Mouse (Mus musculus): ENCODE results near the gene Vgll4. TPM values are rescaled to one million over a fixed set of nuclear protein-coding genes. Genes with fewer than 3 reads are reported as not detected.

The Vgll4 gene
- polyA plus RNA-seq, 1 experiment from 2014 or later: 152 TPM

DNA sequence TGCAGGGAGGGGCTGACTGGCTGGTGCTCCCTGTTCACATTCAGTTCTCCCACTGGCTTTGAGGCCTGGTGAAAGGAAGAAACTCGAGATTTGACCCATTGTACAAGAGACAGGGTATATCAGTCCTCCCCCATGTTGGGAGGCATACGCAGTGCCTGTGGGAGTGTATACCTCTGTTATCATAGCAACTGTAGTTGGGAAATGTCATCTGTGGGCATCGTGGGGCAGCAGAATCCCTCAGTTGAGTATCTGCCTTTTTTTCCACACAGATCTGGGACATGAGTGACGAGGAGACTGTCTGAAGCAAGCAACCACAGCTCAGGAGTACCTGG, 111.1 kb downstream of the Vgll4 start:
- H3K4me1 ChIP-seq (replicated peaks; ENCODE audit: control insufficient read depth, insufficient read depth, low read length): peaks cover 41% of the 10 kb centered on the region
- H3K9me3 ChIP-seq (ENCODE audit: control insufficient read depth, low read length): no peaks in the 10 kb centered on the region
- H3K4me2 ChIP-seq (ENCODE audit: low read depth, low read length): no peak overlapping the region
- no peaks in the 10 kb centered on the region for H3K27me3 ChIP-seq (ENCODE audit: control insufficient read depth, insufficient read depth, low read depth, low read length)
- H3K36me3 ChIP-seq (ENCODE audit: control insufficient read depth, insufficient read depth, low read length): peaks cover 32% of the 10 kb centered on the region
- ATAC-seq (ENCODE audit: low read depth): no peak
- no peak overlapping the region for H3K9ac ChIP-seq (ENCODE audit: low read length)
- no peak overlapping the region for H3K4me3 ChIP-seq (ENCODE audit: low read length)
- WGBS: 73% methylated on average over 4 of the region's 4 CpGs
- no peak overlapping the region for H3K27ac ChIP-seq (ENCODE audit: low read length)

DNA sequence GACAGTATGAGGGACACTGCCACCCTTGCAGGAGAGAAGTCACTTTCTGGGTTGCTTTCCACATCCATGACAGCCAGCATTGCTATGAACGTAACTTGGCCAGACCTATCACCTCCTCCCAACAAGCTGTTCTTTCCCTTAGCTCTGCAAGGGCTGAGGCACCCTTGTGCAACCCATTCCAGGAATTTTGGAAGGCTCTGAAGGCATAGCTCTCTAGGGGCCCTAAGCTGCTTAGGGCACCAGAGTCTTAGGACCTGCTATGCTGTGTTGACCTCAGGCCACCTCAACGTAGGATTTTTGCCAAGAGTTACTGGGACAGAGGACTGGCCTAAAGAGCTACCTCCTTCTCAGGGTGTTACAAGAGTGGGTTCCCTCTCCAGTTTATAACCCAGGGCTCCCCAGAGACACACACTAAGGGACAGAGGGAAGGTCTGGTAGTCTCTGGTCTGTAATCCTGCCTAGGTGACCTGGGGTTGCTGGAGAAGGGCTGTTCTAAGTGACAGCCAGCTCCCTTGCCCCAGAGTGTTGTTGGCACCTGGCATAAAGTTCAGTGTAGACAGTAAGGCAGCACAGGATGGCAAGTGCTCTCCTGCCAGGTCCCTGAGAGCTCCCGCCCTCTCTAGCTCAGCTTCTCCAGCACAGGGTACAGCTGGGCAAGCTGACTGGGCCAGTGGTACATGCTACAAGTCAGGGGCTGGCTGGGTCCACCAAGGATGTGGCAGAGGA, 111.6 kb downstream of the Vgll4 start:
- Histone ChIP-seq H3K9me3 (ENCODE audit: control insufficient read depth, low read length) (no peaks in the 10 kb centered on the region), H3K9ac (ENCODE audit: low read length) (no peak overlapping the region), H3K27ac (ENCODE audit: low read length) (no peak overlapping the region; the same call in 1 of the 2 replicates), H3K4me3 (ENCODE audit: low read length) (no peak overlapping the region), H3K36me3 (ENCODE audit: control insufficient read depth, insufficient read depth, low read length) (peaks cover 28% of the 10 kb centered on the region), H3K4me2 (ENCODE audit: low read depth, low read length) (no peak overlapping the region), H3K4me1 (replicated peaks; ENCODE audit: control insufficient read depth, insufficient read depth, low read length) (peaks cover 41% of the 10 kb centered on the region), H3K27me3 (ENCODE audit: control insufficient read depth, insufficient read depth, low read depth, low read length) (no peaks in the 10 kb centered on the region)
- WGBS: 66% methylated on average over 3 of the region's 3 CpGs
- ATAC-seq (ENCODE audit: low read depth): no peak

DNA sequence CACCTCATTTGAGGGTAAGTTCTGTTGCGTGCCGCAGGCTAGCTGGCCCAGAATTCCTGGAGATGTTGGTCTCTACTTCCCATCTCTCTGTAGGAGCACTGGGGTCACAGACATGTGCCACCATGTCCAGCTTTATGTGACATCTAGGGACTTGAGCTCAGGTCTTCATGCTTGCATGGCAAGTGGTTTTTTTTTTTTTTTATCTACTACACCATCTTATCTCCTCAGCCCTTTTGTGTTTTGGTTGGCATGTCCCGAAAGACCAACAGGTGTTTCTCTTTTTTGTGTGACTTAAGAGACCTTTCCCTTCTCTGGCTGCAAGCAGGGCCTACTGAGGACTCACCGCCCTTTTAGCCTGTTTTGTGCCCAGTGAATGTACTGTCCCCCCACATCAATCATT, 113.3 kb downstream of the Vgll4 start:
- no peak for ATAC-seq (ENCODE audit: low read depth)
- Histone ChIP-seq H3K36me3 (ENCODE audit: control insufficient read depth, insufficient read depth, low read length) (peaks cover 20% of the 10 kb centered on the region; the same call in 1 of the 2 replicates), H3K4me2 (ENCODE audit: low read depth, low read length) (no peak overlapping the region), H3K27ac (ENCODE audit: low read length) (no peak overlapping the region; the same call in none of the 2 replicates), H3K4me1 (replicated peaks; ENCODE audit: control insufficient read depth, insufficient read depth, low read length) (peaks cover 40% of the 10 kb centered on the region), H3K9ac (ENCODE audit: low read length) (no peak overlapping the region), H3K4me3 (ENCODE audit: low read length) (no peak overlapping the region), H3K9me3 (ENCODE audit: control insufficient read depth, low read length) (no peaks in the 10 kb centered on the region), H3K27me3 (ENCODE audit: control insufficient read depth, insufficient read depth, low read depth, low read length) (no peaks in the 10 kb centered on the region)
- WGBS: 57% methylated on average over 4 of the region's 4 CpGs

DNA sequence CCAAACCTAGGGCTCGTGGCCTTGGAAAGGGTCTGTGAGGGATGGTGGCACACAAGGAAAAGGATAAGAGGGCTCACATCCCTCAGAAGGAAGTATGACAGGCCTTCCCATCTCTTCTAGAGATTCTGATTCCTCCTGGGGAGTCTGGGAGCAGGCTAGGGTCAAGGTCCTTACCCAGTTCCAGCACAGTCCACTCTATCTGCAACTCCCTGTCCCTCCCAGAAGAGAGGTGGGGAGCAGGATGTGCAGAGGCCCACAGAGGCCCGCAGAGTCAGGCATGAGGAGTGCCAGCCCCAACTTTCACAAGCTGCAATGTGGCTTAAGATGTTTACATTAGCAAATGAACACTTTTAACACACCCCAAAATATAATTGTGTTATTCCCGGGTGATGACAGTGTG, 114.2 kb downstream of the Vgll4 start:
- ATAC-seq (ENCODE audit: low read depth): no peak
- 27% methylated on average over 3 of the region's 3 CpGs for WGBS
- Histone ChIP-seq H3K4me1 (replicated peaks; ENCODE audit: control insufficient read depth, insufficient read depth, low read length) (peaks cover 31% of the 10 kb centered on the region), H3K9ac (ENCODE audit: low read length) (no peak overlapping the region), H3K9me3 (ENCODE audit: control insufficient read depth, low read length) (no peaks in the 10 kb centered on the region), H3K27me3 (ENCODE audit: control insufficient read depth, insufficient read depth, low read depth, low read length) (no peaks in the 10 kb centered on the region), H3K27ac (ENCODE audit: low read length) (no peak overlapping the region; the same call in 1 of the 2 replicates), H3K36me3 (ENCODE audit: control insufficient read depth, insufficient read depth, low read length) (peaks cover 15% of the 10 kb centered on the region; the same call in 1 of the 2 replicates), H3K4me3 (ENCODE audit: low read length) (no peak overlapping the region), H3K4me2 (ENCODE audit: low read depth, low read length) (no peak overlapping the region)

DNA sequence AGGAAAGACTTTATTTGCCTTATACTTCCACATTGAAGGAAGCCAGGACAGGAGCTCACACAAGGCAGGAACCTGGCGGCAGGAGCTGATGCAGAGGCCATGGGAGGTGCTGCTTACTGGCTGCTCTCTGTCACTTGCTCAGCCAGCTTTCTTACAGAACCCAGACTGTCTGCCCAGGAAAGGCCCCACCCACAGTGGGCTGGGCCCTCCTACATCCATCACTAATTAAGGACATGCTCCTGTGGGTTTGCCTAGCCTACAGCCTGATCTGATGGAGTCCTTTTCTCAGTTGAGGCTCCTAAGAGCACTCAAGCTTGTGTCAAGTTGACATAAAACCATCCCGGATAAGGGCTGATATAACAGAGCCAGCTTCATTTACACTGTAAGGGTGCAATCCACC, 115.4 kb downstream of the Vgll4 start:
- peak; percentile 24 for ATAC-seq (ENCODE audit: low read depth)
- no peak overlapping the region for H3K27ac ChIP-seq (ENCODE audit: low read length)
- no peaks in the 10 kb centered on the region for H3K9me3 ChIP-seq (ENCODE audit: control insufficient read depth, low read length)
- H3K27me3 ChIP-seq (ENCODE audit: control insufficient read depth, insufficient read depth, low read depth, low read length): no peaks in the 10 kb centered on the region
- 44% methylated on average over 2 of the region's 2 CpGs for WGBS
- H3K4me3 ChIP-seq (ENCODE audit: low read length): no peak overlapping the region
- no peak overlapping the region for H3K9ac ChIP-seq (ENCODE audit: low read length)
- no peak overlapping the region for H3K4me2 ChIP-seq (ENCODE audit: low read depth, low read length)
- H3K36me3 ChIP-seq (ENCODE audit: control insufficient read depth, insufficient read depth, low read length): peaks cover 6% of the 10 kb centered on the region; the same call in 1 of the 2 replicates
- H3K4me1 ChIP-seq (replicated peaks; ENCODE audit: control insufficient read depth, insufficient read depth, low read length): peaks cover 26% of the 10 kb centered on the region

DNA sequence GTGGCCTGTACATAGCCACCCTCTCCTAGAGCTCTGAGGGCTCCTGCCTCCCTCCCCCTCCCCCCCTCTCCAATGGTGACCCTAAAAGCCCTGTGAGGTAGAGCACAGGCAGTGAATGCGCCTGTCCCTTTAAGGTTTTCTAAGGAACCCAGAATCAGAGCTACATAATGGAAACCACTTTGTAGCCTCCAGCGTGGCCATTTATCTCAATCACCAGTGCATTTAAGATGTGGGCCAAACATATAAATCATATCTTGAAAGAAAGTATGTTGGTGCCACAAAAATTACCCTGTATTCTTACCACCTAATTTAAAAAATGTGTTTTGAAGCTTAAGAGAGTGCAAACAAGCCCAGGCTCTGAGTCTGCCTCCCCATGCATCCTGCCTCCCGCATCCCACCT, 117.1 kb downstream of the Vgll4 start:
- no peak overlapping the region for H3K4me3 ChIP-seq (ENCODE audit: low read length)
- H3K9ac ChIP-seq (ENCODE audit: low read length): no peak overlapping the region
- H3K9me3 ChIP-seq (ENCODE audit: control insufficient read depth, low read length): no peaks in the 10 kb centered on the region
- H3K4me2 ChIP-seq (ENCODE audit: low read depth, low read length): no peak overlapping the region
- peaks cover 32% of the 10 kb centered on the region for H3K4me1 ChIP-seq (replicated peaks; ENCODE audit: control insufficient read depth, insufficient read depth, low read length)
- no peaks in the 10 kb centered on the region for H3K36me3 ChIP-seq (ENCODE audit: control insufficient read depth, insufficient read depth, low read length)
- H3K27ac ChIP-seq (ENCODE audit: low read length): no peak overlapping the region
- 69% methylated on average over 3 of the region's 3 CpGs for WGBS
- H3K27me3 ChIP-seq (ENCODE audit: control insufficient read depth, insufficient read depth, low read depth, low read length): no peaks in the 10 kb centered on the region
- no peak for ATAC-seq (ENCODE audit: low read depth)

DNA sequence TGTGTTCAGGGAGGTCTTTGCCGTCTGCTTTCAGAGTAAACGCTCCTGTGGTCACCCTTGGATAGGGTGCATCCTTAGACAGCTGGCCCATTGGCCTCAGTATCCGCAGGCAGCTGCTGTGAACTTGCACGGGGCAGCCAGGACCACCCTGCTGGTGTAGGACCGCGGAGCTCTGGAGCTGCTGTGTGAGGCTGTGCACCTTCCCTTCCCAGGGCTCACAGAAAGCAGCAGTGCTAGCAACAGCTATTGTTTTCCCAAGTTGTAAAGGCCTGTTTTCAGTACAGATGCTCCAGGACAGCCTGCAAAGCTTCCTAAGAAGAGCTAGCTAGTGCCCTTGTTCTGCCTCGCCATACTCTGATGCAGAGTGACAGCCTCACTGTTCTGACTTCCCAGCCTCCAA, 118.1 kb downstream of the Vgll4 start:
- Histone ChIP-seq H3K4me1 (replicated peaks; ENCODE audit: control insufficient read depth, insufficient read depth, low read length) (peaks cover 32% of the 10 kb centered on the region), H3K4me2 (ENCODE audit: low read depth, low read length) (no peak overlapping the region), H3K27ac (ENCODE audit: low read length) (no peak overlapping the region), H3K4me3 (ENCODE audit: low read length) (no peak overlapping the region), H3K9me3 (ENCODE audit: control insufficient read depth, low read length) (no peaks in the 10 kb centered on the region), H3K9ac (ENCODE audit: low read length) (no peak overlapping the region; the same call in 1 of the 2 replicates), H3K27me3 (ENCODE audit: control insufficient read depth, insufficient read depth, low read depth, low read length) (no peaks in the 10 kb centered on the region), H3K36me3 (ENCODE audit: control insufficient read depth, insufficient read depth, low read length) (no peaks in the 10 kb centered on the region)
- no peak for ATAC-seq (ENCODE audit: low read depth)
- WGBS: 47% methylated on average over 7 of the region's 7 CpGs

DNA sequence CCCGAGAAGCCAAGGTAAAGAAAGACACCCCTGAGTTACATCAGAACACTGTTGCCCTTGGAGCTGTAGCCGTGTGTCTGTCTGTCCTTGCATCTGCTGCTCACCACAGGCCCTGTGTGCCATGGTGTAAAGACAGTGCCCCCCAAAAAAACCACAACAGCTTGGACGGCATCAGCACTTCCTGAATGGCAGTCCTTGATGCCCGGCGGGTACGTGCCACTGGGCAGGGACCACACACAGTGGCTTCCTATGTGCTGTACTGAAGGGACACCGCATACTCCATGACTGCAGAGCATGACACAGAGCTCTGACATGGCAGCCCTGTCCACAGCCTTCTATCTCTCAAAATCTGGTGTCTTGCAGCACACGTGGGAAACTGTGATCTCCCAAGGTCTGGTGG, 120.0 kb downstream of the Vgll4 start:
- no peaks in the 10 kb centered on the region for H3K36me3 ChIP-seq (ENCODE audit: control insufficient read depth, insufficient read depth, low read length)
- no peak overlapping the region for H3K4me3 ChIP-seq (ENCODE audit: low read length)
- 82% methylated on average over 8 of the region's 8 CpGs for WGBS
- H3K27me3 ChIP-seq (ENCODE audit: control insufficient read depth, insufficient read depth, low read depth, low read length): no peaks in the 10 kb centered on the region
- no peak for ATAC-seq (ENCODE audit: low read depth)
- no peaks in the 10 kb centered on the region for H3K9me3 ChIP-seq (ENCODE audit: control insufficient read depth, low read length)
- H3K27ac ChIP-seq (ENCODE audit: low read length): no peak overlapping the region
- H3K4me2 ChIP-seq (ENCODE audit: low read depth, low read length): no peak overlapping the region
- H3K4me1 ChIP-seq (replicated peaks; ENCODE audit: control insufficient read depth, insufficient read depth, low read length): peaks cover 23% of the 10 kb centered on the region
- no peak overlapping the region for H3K9ac ChIP-seq (ENCODE audit: low read length)

DNA sequence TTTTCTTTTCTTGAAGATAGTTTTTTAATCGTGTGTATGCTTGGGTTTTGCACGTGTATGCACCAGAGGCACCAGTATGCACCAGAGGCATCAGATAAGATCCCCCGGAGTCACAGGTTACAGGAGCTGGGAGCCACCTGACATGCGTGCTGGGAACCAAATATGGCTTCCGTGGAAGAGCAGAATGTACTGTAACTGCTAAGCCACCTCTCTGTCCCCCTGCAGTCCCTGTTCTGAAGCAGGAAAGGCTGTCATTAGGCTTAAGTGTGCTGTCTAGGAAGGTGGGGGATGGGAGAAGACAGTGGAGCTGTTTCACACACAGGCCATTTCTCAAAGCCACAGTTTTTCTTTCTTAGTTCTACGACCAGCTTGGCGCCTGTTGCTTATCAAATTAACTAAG, 121.0 kb downstream of the Vgll4 start:
- Histone ChIP-seq H3K27ac (ENCODE audit: low read length) (no peak overlapping the region; the same call in 1 of the 2 replicates), H3K4me2 (ENCODE audit: low read depth, low read length) (no peak overlapping the region), H3K27me3 (ENCODE audit: control insufficient read depth, insufficient read depth, low read depth, low read length) (no peaks in the 10 kb centered on the region), H3K4me1 (replicated peaks; ENCODE audit: control insufficient read depth, insufficient read depth, low read length) (peaks cover 20% of the 10 kb centered on the region), H3K9ac (ENCODE audit: low read length) (no peak overlapping the region), H3K9me3 (ENCODE audit: control insufficient read depth, low read length) (no peaks in the 10 kb centered on the region), H3K36me3 (ENCODE audit: control insufficient read depth, insufficient read depth, low read length) (no peaks in the 10 kb centered on the region), H3K4me3 (ENCODE audit: low read length) (no peak overlapping the region)
- peak; percentile 48; the same call in 1 of the 2 replicates for ATAC-seq (ENCODE audit: low read depth)
- WGBS: 29% methylated on average over 7 of the region's 7 CpGs
